Mouse (Mus musculus) liver, embryonic 14.5 days (tissue): Measurements from ENCODE around the gene Astn2.

ENCODE experiments used
- CTCF ChIP-seq: IDR thresholded peaks from 2 replicates; pipeline ENCODE4 v1.5.1; 2016; ENCODE audit warnings: antibody characterized with exemption, low read depth, control low read depth
- EP300 ChIP-seq: IDR thresholded peaks from 2 replicates; pipeline ENCODE4 v1.6.1; 2016; ENCODE audit warnings: antibody characterized with exemption, low read depth

DNA sequence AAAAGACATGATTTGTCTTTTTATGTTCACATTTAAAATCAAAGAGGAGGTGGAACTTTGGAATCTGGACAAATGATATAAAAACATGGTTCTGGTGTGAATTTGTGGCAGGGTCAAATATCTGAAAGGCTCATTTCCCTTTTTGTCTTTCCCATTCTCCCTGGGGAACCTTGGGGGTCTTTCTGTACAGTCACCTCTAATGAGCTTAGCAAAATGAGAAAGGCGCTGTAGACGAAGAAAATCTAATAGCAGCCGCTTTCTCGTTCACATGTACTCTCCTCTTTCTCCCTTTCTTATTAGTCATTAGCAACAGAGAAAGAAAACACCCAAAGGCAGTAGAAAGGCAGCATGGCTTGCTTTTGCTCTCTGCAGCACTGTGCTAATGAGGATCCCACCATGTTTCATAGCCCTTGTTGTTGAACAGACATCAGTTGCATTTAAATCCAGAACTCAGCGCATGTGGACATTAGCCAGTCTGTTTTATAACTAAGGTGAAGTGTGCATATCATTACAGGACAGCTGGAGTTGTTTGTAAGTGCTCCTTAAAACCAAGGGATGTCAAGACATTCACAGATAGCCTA, 737.3 kb downstream of the Astn2 start:
- TF ChIP-seq CTCF (no peak), EP300 (no peak)
